Mouse (Mus musculus): ENCODE measurements around the gene Urb2. TPM values are rescaled to one million over a fixed set of nuclear protein-coding genes. Genes with fewer than 3 reads are reported as not detected.

The Urb2 gene
- polyA plus RNA-seq, 1 experiment = 5.5 TPM

DNA sequence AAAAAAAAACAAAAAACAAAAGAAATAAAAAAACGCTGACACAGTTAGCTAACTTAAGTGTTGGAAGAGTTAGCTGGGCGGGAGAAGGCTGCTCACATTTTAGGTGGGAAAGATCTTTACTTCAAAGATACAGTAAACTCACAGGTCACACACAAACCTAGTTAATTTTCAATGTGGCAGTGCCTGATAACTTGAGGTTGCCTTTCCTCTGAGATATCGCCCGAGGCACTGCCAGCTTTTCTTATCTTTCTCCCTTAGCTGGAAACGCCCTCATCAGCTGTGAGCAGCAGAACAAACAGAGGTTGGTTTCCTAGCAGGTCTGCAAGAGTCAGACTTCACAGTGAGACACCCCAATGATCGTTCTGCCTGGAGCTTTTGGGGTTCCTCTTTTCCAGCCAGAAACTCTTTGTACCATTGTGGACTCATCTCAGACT is 32.7 kb upstream of the Urb2 start:
- Histone ChIP-seq H3K27ac (ENCODE audit: insufficient read depth, low read length) (no peak overlapping the region), H3K4me1 (ENCODE audit: control insufficient read depth, insufficient read depth, low read length) (no peaks in the 10 kb centered on the region), H3K4me3 (ENCODE audit: insufficient read depth, low read length) (no peak overlapping the region)
- TF ChIP-seq POLR2A (IDR thresholded peaks at IDR 0.05; ENCODE audit: extremely low read depth, insufficient read depth, low read length) = no peak
- TF ChIP-seq CTCF (IDR thresholded peaks at IDR 0.05; ENCODE audit: extremely low read depth, insufficient read depth, low read length) = no peak

- no peak for TF ChIP-seq POLR2A (IDR thresholded peaks at IDR 0.05; ENCODE audit: extremely low read depth, insufficient read depth, low read length)
- TF ChIP-seq CTCF (IDR thresholded peaks at IDR 0.05; ENCODE audit: extremely low read depth, insufficient read depth, low read length) = no peak
- H3K4me3 ChIP-seq (ENCODE audit: insufficient read depth, low read length) = no peak overlapping the region
Measured at GRCm38 (mm10) chr8:123989128-123989527, 32.2 kb upstream of the Urb2 start.

GRCm38 (mm10) chr8:123990277-123991049 is 30.8 kb upstream of the Urb2 start:
- TF ChIP-seq POLR2A (IDR thresholded peaks at IDR 0.05; ENCODE audit: extremely low read depth, insufficient read depth, low read length) = no peak
- TF ChIP-seq CTCF (IDR thresholded peaks at IDR 0.05; ENCODE audit: extremely low read depth, insufficient read depth, low read length) = no peak
- Histone ChIP-seq H3K4me1 (ENCODE audit: control insufficient read depth, insufficient read depth, low read length) (no peaks in the 10 kb centered on the region), H3K4me3 (ENCODE audit: insufficient read depth, low read length) (no peak overlapping the region), H3K27ac (ENCODE audit: insufficient read depth, low read length) (no peak overlapping the region)

More at GRCm38 (mm10) chr8:123989128-123989527, 32.2 kb upstream of the Urb2 start:
- Histone ChIP-seq H3K27ac (ENCODE audit: insufficient read depth, low read length) (no peak overlapping the region), H3K4me1 (ENCODE audit: control insufficient read depth, insufficient read depth, low read length) (no peaks in the 10 kb centered on the region)

- Histone ChIP-seq H3K4me3 (ENCODE audit: insufficient read depth, low read length) (no peak overlapping the region), H3K4me1 (ENCODE audit: control insufficient read depth, insufficient read depth, low read length) (no peaks in the 10 kb centered on the region), H3K27ac (ENCODE audit: insufficient read depth, low read length) (no peak overlapping the region)
- TF ChIP-seq CTCF (IDR thresholded peaks at IDR 0.05; ENCODE audit: extremely low read depth, insufficient read depth, low read length) (peak; percentile 34; the same call in 1 of the 2 replicates), POLR2A (IDR thresholded peaks at IDR 0.05; ENCODE audit: extremely low read depth, insufficient read depth, low read length) (no peak)
Measured at GRCm38 (mm10) chr8:123992587-123992986, 28.7 kb upstream of the Urb2 start.

DNA sequence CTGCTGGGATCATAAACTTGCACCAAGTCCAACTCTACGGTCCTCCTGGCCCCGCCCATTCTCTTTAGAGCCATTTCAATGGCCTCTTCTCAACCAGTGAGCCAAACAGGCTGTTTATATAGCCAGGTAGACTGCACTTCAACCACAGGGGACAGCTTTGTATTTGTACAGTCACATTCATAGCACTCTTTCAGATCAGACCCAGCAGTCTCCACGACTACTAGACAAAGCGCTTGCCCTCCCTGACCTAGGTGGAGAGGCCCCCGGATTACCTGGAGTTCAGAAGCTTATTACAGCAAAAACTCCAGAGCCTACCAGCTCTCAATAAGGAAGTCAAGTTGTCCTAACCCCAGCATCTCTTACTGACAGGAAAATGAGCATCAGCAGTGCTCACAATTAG is 27.7 kb upstream of the Urb2 start:
- Histone ChIP-seq H3K4me3 (ENCODE audit: insufficient read depth, low read length) (no peak overlapping the region), H3K27ac (ENCODE audit: insufficient read depth, low read length) (no peak overlapping the region), H3K4me1 (ENCODE audit: control insufficient read depth, insufficient read depth, low read length) (no peaks in the 10 kb centered on the region)
- TF ChIP-seq CTCF (IDR thresholded peaks at IDR 0.05; ENCODE audit: extremely low read depth, insufficient read depth, low read length) (no peak), POLR2A (IDR thresholded peaks at IDR 0.05; ENCODE audit: extremely low read depth, insufficient read depth, low read length) (no peak)

GRCm38 (mm10) chr8:123993997-123994396 is 27.3 kb upstream of the Urb2 start:
- no peaks in the 10 kb centered on the region for H3K4me1 ChIP-seq (ENCODE audit: control insufficient read depth, insufficient read depth, low read length)
- no peak overlapping the region for H3K4me3 ChIP-seq (ENCODE audit: insufficient read depth, low read length)
- no peak for TF ChIP-seq CTCF (IDR thresholded peaks at IDR 0.05; ENCODE audit: extremely low read depth, insufficient read depth, low read length)
- TF ChIP-seq POLR2A (IDR thresholded peaks at IDR 0.05; ENCODE audit: extremely low read depth, insufficient read depth, low read length) = no peak
- H3K27ac ChIP-seq (ENCODE audit: insufficient read depth, low read length) = no peak overlapping the region

DNA sequence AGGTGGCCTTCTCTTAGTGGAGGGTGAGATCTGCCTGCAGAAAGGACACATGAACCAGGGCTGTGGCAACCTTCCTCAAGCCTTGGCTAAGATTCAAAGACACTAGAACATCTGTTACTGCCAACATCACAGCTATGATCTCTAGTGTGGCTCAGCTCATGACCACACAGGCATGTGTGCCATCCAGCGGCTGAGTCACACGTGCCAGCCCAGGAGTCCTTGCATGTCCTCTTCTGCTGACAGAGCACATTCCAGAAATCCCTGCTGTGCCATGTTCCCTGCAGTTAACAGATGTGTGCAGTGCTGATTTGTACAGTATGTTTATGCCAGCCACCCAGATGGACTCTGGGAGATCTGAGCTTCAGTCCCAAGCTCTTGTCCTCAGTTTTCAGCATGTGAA is 21.7 kb upstream of the Urb2 start:
- Histone ChIP-seq H3K4me3 (ENCODE audit: insufficient read depth, low read length) (no peak overlapping the region), H3K4me1 (ENCODE audit: control insufficient read depth, insufficient read depth, low read length) (peaks cover 3% of the 10 kb centered on the region; the same call in 1 of the 2 replicates), H3K27ac (ENCODE audit: insufficient read depth, low read length) (no peak overlapping the region)
- no peak for TF ChIP-seq CTCF (IDR thresholded peaks at IDR 0.05; ENCODE audit: extremely low read depth, insufficient read depth, low read length)
- TF ChIP-seq POLR2A (IDR thresholded peaks at IDR 0.05; ENCODE audit: extremely low read depth, insufficient read depth, low read length) = no peak

DNA sequence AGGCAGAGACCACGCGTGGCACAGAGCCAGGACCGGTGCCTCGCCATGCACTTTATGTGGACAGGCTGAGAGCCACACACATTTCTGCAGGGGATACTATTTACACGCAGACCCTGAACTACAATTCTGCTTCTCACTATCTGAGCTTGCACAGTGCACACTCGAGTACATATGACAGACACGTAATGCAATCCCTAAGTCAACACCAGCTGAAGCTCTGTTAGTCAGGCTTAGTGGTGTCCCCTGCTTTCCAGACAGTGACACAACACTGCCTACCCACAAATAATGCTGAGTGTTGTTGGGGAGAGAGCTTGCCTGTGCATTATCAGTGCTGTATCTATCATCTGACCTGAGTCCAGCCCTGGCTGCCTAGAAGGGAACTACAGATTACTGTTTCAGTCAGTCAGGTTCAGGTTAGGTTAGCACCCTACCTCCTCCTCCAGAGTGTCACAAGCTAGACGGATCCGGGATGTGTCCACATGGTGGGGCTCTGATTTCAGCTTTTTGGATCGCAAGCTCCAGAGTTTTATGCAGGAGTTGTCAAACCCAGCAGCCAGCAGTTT is 18.7 kb upstream of the Urb2 start:
- TF ChIP-seq CTCF (IDR thresholded peaks at IDR 0.05; ENCODE audit: extremely low read depth, insufficient read depth, low read length) (no peak), POLR2A (IDR thresholded peaks at IDR 0.05; ENCODE audit: extremely low read depth, insufficient read depth, low read length) (no peak)
- H3K27ac ChIP-seq (ENCODE audit: insufficient read depth, low read length) = no peak overlapping the region

GRCm38 (mm10) chr8:124007829-124008228 is 13.5 kb upstream of the Urb2 start:
- Histone ChIP-seq H3K4me1 (ENCODE audit: control insufficient read depth, insufficient read depth, low read length) (no peaks in the 10 kb centered on the region), H3K27ac (ENCODE audit: insufficient read depth, low read length) (no peak overlapping the region), H3K4me3 (ENCODE audit: insufficient read depth, low read length) (no peak overlapping the region)
- TF ChIP-seq CTCF (IDR thresholded peaks at IDR 0.05; ENCODE audit: extremely low read depth, insufficient read depth, low read length) (no peak), POLR2A (IDR thresholded peaks at IDR 0.05; ENCODE audit: extremely low read depth, insufficient read depth, low read length) (no peak)

More for the DNA sequence above, 18.7 kb upstream of the Urb2 start:
- Histone ChIP-seq H3K4me3 (ENCODE audit: insufficient read depth, low read length) (no peak overlapping the region), H3K4me1 (ENCODE audit: control insufficient read depth, insufficient read depth, low read length) (peaks cover 3% of the 10 kb centered on the region; the same call in 1 of the 2 replicates)

DNA sequence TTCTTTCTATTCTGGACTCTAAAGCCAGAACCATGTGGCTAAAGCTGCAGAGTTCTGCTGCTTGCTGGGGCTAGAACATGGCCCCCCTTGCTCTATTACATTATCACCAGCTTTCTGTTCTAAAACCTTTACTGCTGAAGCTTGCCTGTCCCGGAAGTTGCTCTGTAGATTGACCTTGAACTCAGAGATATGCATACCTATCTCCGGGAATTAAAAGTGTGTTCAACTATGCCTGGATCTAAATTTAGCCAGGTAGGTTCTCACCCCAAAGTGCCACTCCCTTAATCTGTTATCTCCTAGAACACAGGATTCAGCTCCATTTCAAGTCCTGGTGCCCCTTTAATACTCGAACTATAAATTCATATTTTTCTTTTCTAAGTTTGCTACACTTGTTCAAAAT is 9.7 kb upstream of the Urb2 start:
- TF ChIP-seq POLR2A (IDR thresholded peaks at IDR 0.05; ENCODE audit: extremely low read depth, insufficient read depth, low read length) (no peak), CTCF (IDR thresholded peaks at IDR 0.05; ENCODE audit: extremely low read depth, insufficient read depth, low read length) (no peak)
- H3K4me3 ChIP-seq (ENCODE audit: insufficient read depth, low read length) = no peak overlapping the region
- no peaks in the 10 kb centered on the region for H3K4me1 ChIP-seq (ENCODE audit: control insufficient read depth, insufficient read depth, low read length)
- H3K27ac ChIP-seq (ENCODE audit: insufficient read depth, low read length) = no peak overlapping the region
